Mouse (Mus musculus) hindbrain, embryonic 11.5 days (tissue): ENCODE results near the gene Frmd4a. TPM values are rescaled to one million over a fixed set of nuclear protein-coding genes. Genes with fewer than 3 reads are reported as not detected.

Experiments used
- ATAC-seq: fragments of 200-750 bp; cut with Nextera tagmentation; 2 replicates; pipeline ENCODE4 v1.8.0; 2017; ENCODE audit warnings: mild to moderate bottlenecking, moderate TSS enrichment, moderate library complexity; ENCODE audit not compliant: low FRiP score
- DNase-seq: peaks from one replicate; pipeline ENCODE4 v3.0.0-alpha.2; 2015; ENCODE audit warnings: low spot score
- H3K27ac ChIP-seq: fragments of 300-500 bp; sonication (generic); 2 replicates; pipeline ENCODE4 v1.5.1; 2014; ENCODE audit warnings: mild to moderate bottlenecking, low read depth, low read length
- H3K27me3 ChIP-seq: fragments of 300-500 bp; sonication (generic); 2 replicates; pipeline ENCODE4 v1.6.1; 2014; ENCODE audit warnings: mild to moderate bottlenecking, low read length, moderate library complexity, mixed read lengths; ENCODE audit not compliant: control insufficient read depth, insufficient read depth
- H3K36me3 ChIP-seq: fragments of 300-500 bp; sonication (generic); 2 replicates; pipeline ENCODE4 v1.6.1; 2014; ENCODE audit warnings: mild to moderate bottlenecking, low read length, moderate library complexity, mixed read lengths; ENCODE audit not compliant: control insufficient read depth, insufficient read depth
- H3K4me1 ChIP-seq: fragments of 300-500 bp; sonication (generic); replicated peaks from 2 replicates; pipeline ENCODE4 v1.6.1; 2014; ENCODE audit warnings: low read length, mixed read lengths; ENCODE audit not compliant: control insufficient read depth, insufficient read depth
- H3K4me2 ChIP-seq: fragments of 300-500 bp; sonication (generic); replicated peaks from 2 replicates; pipeline ENCODE4 v1.6.1; 2014; ENCODE audit warnings: mild to moderate bottlenecking, low read depth, low read length
- H3K4me3 ChIP-seq: fragments of 300-500 bp; sonication (generic); 2 replicates; pipeline ENCODE4 v1.5.1; 2014; ENCODE audit warnings: low read depth, low read length
- H3K9ac ChIP-seq: fragments of 300-500 bp; sonication (generic); 2 replicates; pipeline ENCODE4 v1.6.1; 2014; ENCODE audit warnings: low read depth, low read length
- H3K9me3 ChIP-seq: fragments of 300-500 bp; sonication (generic); 2 replicates; pipeline ENCODE4 v1.6.1; 2016; ENCODE audit warnings: low read length; ENCODE audit not compliant: control insufficient read depth
- WGBS: fragments of 180-500 bp; shearing (Covaris S2); extraction: QIAGEN DNeasy Blood & Tissue Kit; methylation state at CpG from one replicate; pipeline ENCODE4 v1.1.7; 2014; 5-methylcytosine and 5-hydroxymethylcytosine counted together
- polyA plus RNA-seq: library from polyadenylated mRNA; unstranded; fragments of >200 nt; fragmentation: Nextera tagmentation; extraction: Ambion mirVana; gene quantifications from 2 replicates; pipeline ENCODE4 v1.2.1, GENCODE M21; 2014

Frmd4a gene
- polyA plus RNA-seq, 1 experiment from 2014 or later: 72.7 TPM

DNA sequence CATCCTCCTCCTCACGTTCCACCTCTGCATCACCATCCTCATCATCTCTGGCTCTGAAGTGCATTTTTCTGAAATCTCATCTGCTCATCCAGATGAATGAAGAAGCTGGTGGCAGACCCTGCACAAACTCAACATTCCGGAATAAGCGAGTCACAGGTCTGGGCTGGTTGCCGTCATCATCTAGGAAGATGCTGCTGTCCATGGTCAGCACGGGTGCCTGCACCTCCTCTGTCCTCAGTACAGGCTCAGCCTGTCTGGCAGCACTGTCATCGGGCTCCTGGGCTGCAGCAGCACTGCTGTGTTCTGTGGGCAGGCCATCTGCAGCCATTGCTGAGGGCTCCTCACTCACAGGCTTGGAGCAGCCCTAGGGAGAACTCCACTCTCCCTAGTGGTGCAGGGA, 149.6 kb downstream of the Frmd4a start:
- Histone ChIP-seq H3K4me1 (0 out of 2 replicates have a peak, but pooled peaks cover 2% of the 10 kb centered on the region), H3K27ac (no peak overlapping the region), H3K27me3 (no peaks in the 10 kb centered on the region; the same call in 1 of the 2 replicates), H3K9ac (no peak overlapping the region), H3K36me3 (no peaks in the 10 kb centered on the region), H3K9me3 (no peaks in the 10 kb centered on the region), H3K4me2 (no peak overlapping the region), H3K4me3 (no peak overlapping the region)
- 90% methylated on average over 6 of the region's 6 CpGs for WGBS
- ATAC-seq (no peak), DNase-seq (no peak)

- H3K27ac ChIP-seq: no peak overlapping the region
- no peak for ATAC-seq
Observed at GRCm38 (mm10) chr2:4169726-4170125, 152.2 kb downstream of the Frmd4a start.

DNA sequence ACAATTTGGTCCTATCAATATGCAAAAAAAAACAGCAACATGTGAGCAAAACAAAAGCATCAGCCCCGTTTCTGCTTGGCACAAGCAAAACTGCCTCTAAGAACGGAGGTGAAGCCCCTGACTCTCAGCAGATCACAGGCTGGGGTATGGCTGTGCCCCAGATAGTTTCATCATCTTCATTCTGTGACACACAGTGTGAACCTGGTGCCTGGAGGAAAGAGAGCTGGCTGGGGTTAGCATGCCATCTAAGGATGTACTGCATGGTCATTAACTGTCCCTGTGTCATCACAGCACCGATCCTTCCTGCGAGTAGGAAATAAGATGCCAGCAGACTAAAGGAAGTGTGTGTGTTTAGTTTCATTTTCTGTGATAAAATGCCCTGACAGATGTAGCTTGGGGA, 152.7 kb downstream of the Frmd4a start:
- 89% methylated on average over 4 of the region's 4 CpGs for WGBS
- Histone ChIP-seq H3K27me3 (no peaks in the 10 kb centered on the region; the same call in 1 of the 2 replicates), H3K4me2 (no peak overlapping the region), H3K9me3 (no peaks in the 10 kb centered on the region), H3K4me3 (no peak overlapping the region), H3K27ac (no peak overlapping the region), H3K4me1 (0 out of 2 replicates have a peak, but pooled peaks cover 2% of the 10 kb centered on the region), H3K9ac (no peak overlapping the region), H3K36me3 (no peaks in the 10 kb centered on the region)
- ATAC-seq (no peak), DNase-seq (no peak)

More at GRCm38 (mm10) chr2:4169726-4170125, 152.2 kb downstream of the Frmd4a start:
- no peaks in the 10 kb centered on the region for H3K9me3 ChIP-seq
- no peak overlapping the region for H3K9ac ChIP-seq
- H3K4me1 ChIP-seq: 0 out of 2 replicates have a peak, but pooled peaks cover 2% of the 10 kb centered on the region
- no peaks in the 10 kb centered on the region; the same call in 1 of the 2 replicates for H3K27me3 ChIP-seq
- 68% methylated on average over 10 of the region's 10 CpGs for WGBS
- H3K36me3 ChIP-seq: no peaks in the 10 kb centered on the region
- no peak overlapping the region for H3K4me2 ChIP-seq
- H3K4me3 ChIP-seq: no peak overlapping the region
- no peak for DNase-seq

DNA sequence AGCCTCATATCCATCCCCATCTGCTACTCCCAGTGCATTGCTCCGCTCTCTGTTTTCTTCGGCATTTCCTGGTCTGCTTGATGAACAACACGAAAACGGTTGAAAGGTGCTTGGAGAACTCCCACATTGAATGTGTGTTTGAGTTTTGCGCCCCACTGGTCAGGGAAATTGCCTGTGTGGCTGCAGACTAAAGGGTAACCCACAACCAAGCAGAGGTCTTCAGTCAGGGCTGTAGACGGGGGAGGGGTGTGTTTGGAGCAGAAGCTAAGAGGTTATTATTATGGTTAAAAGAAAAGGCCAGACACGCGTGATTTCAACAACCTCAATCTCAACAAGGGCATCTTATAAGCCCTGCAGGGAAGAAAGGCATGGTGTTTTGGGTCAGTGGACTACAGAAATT, 167.5 kb downstream of the Frmd4a start:
- no peak overlapping the region for H3K4me3 ChIP-seq
- no peak overlapping the region for H3K9ac ChIP-seq

DNA sequence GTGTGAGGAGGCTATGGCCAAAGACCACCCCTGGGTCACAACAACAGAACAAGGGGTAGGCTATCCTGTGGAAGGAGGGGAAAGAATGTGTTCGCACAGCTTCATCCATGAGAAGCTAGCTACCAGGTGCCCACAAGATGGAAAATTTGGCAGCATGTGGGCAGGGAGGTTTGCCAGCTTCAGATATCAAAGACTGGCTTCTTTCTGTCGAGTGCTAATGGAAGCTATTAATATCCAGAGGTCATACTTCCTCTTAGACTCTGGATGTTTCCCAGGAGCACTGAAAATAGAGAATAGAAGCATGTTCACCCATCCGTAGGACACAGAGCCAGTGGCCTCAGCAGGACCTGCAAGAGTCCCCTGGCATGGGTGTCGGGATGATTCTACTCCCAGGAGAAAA, 170.0 kb downstream of the Frmd4a start:
- DNase-seq: no peak
- no peak overlapping the region for H3K4me2 ChIP-seq
- 80% methylated on average over 4 of the region's 4 CpGs for WGBS

More for the DNA sequence above, 167.5 kb downstream of the Frmd4a start:
- no peaks in the 10 kb centered on the region for H3K27me3 ChIP-seq
- DNase-seq (no peak), ATAC-seq (no peak)
- 79% methylated on average over 8 of the region's 8 CpGs for WGBS
- H3K36me3 ChIP-seq: no peaks in the 10 kb centered on the region
- H3K9me3 ChIP-seq: no peaks in the 10 kb centered on the region
- H3K4me2 ChIP-seq: no peak overlapping the region
- H3K4me1 ChIP-seq: no peaks in the 10 kb centered on the region
- no peak overlapping the region for H3K27ac ChIP-seq

GRCm38 (mm10) chr2:4188303-4188702, 170.8 kb downstream of the Frmd4a start:
- Histone ChIP-seq H3K4me1 (no peaks in the 10 kb centered on the region), H3K9me3 (no peaks in the 10 kb centered on the region), H3K9ac (no peak overlapping the region), H3K4me3 (no peak overlapping the region), H3K4me2 (no peak overlapping the region), H3K27me3 (no peaks in the 10 kb centered on the region), H3K27ac (no peak overlapping the region), H3K36me3 (no peaks in the 10 kb centered on the region)
- DNase-seq: peak; percentile 19
- no peak for ATAC-seq
- 22% methylated on average over 3 of the region's 3 CpGs for WGBS

More for the DNA sequence above, 170.0 kb downstream of the Frmd4a start:
- no peak for ATAC-seq
- Histone ChIP-seq H3K36me3 (no peaks in the 10 kb centered on the region), H3K27ac (no peak overlapping the region), H3K4me1 (no peaks in the 10 kb centered on the region), H3K4me3 (no peak overlapping the region), H3K27me3 (no peaks in the 10 kb centered on the region), H3K9me3 (no peaks in the 10 kb centered on the region), H3K9ac (no peak overlapping the region)

DNA sequence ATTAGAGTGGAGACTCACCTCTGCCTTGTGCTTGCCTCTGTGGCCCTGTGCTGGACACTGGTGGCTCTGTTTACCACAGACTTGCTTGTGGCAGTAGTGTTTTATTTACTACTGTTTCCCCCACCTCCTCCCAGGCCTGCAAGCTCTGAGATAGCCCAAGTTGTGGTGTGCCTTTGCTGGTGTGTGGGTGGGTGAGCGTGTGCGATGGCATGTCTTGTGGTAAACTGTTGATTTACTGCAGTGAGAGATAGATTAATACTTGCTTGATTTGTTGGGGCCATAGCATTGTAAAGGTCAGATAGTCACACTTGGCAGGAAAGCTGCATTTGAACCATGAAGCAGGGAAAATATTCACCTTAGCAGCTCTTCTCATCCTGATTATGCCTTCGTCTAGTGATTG, 172.8 kb downstream of the Frmd4a start:
- Histone ChIP-seq H3K4me1 (no peaks in the 10 kb centered on the region), H3K36me3 (no peaks in the 10 kb centered on the region), H3K27me3 (no peaks in the 10 kb centered on the region), H3K9me3 (no peaks in the 10 kb centered on the region), H3K4me3 (no peak overlapping the region), H3K4me2 (no peak overlapping the region), H3K9ac (no peak overlapping the region), H3K27ac (no peak overlapping the region)
- DNase-seq (no peak), ATAC-seq (no peak)
- 81% methylated on average over 3 of the region's 3 CpGs for WGBS

DNA sequence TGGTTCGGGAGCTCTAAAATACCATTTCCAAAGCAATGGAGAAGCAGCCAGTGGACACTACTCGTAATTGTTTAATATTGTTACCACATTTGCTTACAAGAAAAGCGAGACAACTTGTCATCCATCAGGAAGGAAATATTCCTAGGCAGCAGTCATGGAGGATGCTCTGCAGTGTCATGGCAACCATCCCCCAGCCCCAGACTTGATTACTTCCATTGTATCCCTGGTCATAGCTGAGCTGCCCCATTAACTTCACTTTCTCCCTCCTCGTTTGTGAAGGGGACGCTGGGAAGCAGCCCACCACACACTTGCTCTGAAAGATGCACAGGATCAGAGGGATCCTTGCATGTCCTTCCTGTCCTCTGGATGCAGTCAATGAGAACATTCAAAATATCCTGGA, 173.5 kb downstream of the Frmd4a start:
- 38% methylated on average over 5 of the region's 5 CpGs for WGBS
- no peaks in the 10 kb centered on the region for H3K27me3 ChIP-seq
- H3K4me2 ChIP-seq: no peak overlapping the region
- no peak overlapping the region for H3K4me3 ChIP-seq
- H3K36me3 ChIP-seq: no peaks in the 10 kb centered on the region
- ATAC-seq: peak; percentile 41; the same call in 1 of the 2 replicates
- no peak overlapping the region for H3K9ac ChIP-seq
- DNase-seq: peak; percentile 43
- H3K27ac ChIP-seq: no peak overlapping the region
- H3K9me3 ChIP-seq: no peaks in the 10 kb centered on the region
- H3K4me1 ChIP-seq: no peaks in the 10 kb centered on the region

DNA sequence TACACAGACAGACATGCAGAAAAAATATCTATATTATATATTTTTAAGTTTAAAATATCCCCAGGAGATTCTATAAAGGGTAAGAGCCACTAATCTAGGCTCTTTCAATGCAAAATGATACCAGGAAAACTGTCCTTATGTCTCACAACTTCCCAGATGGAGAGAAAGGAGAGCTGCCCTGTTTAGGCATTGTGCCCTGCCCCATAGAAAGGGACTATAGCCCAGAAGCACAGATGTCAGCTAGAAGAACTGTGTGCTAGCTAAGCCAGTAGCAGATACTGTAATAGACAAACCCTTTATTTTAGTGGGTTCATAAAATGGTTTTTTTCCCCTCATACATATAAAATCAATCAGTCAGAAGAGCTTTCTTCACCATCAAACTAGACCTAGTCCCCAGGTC, 175.7 kb downstream of the Frmd4a start:
- Histone ChIP-seq H3K9ac (no peak overlapping the region), H3K9me3 (no peaks in the 10 kb centered on the region), H3K4me2 (no peak overlapping the region), H3K27ac (no peak overlapping the region), H3K27me3 (no peaks in the 10 kb centered on the region), H3K36me3 (no peaks in the 10 kb centered on the region), H3K4me3 (no peak overlapping the region), H3K4me1 (no peaks in the 10 kb centered on the region)
- ATAC-seq: no peak
- no peak for DNase-seq
